In genomic region chr5:116442697-116443458, GRCm38 (mm10) we compare ENCODE assay signal across 9 mouse cellular contexts. TPM values are rescaled to one million over a fixed set of nuclear protein-coding genes. Genes with fewer than 3 reads are reported as not detected.
DNase-seq lines count a peak whose midpoint lies in the region; ATAC-seq and TF ChIP-seq lines count a peak whose summit lies in the region.
"Had no signal": no experiment of that assay in that cellular context is flagged by ENCODE, and none has a peak within 500 bp of the region (broad histone marks: within the 10 kb centered on the region; RNA-seq: fewer than 3 reads in every experiment).

No protein-coding gene starts in this region.

- no peak overlapping the region for H3K9ac ChIP-seq in forebrain, embryonic 16.5 days (replicated peaks; ENCODE audit: low read depth, low read length)
- no peak overlapping the region for H3K9ac ChIP-seq in intestine, postnatal 0 days (ENCODE audit: low read depth, low read length)
- H3K9ac ChIP-seq in intestine, embryonic 15.5 days, result no peak overlapping the region

- 0 out of 2 replicates have a peak, but pooled peaks have one; percentile 7 for ATAC-seq in forebrain, embryonic 16.5 days
- ATAC-seq in intestine, postnatal 0 days, result no peak
- ATAC-seq in intestine, embryonic 15.5 days, result no peak

- H3K4me1 ChIP-seq in forebrain, embryonic 16.5 days (replicated peaks; ENCODE audit: control insufficient read depth, insufficient read depth, low read length), result peaks cover 26% of the 10 kb centered on the region
- H3K4me1 ChIP-seq in intestine, postnatal 0 days (replicated peaks; ENCODE audit: control insufficient read depth, insufficient read depth, low read length), result no peaks in the 10 kb centered on the region
- no peaks in the 10 kb centered on the region for H3K4me1 ChIP-seq in intestine, embryonic 15.5 days (replicated peaks)

- TF ChIP-seq CTCF in intestine, postnatal 0 days (IDR thresholded peaks at IDR 0.05; ENCODE audit: low read depth), result no peak

- peak; percentile 66 for DNase-seq in layer of hippocampus, adult 11-12 months (ENCODE audit: low spot score)
- DNase-seq in layer of hippocampus, postnatal 25 days (ENCODE audit: extremely low spot score in 1 of 2, low spot score in 1 of 2), result no peak
- peak; percentile 74 to 78 for DNase-seq in layer of hippocampus, adult 8-10 months (ENCODE audit: low spot score in 2 of 2)
- peak; percentile 79 to 84 for DNase-seq in right cerebral cortex, adult 2 months (ENCODE audit: low spot score in 2 of 2)
- DNase-seq: lung, postnatal 14 days had no signal

- peaks cover 5% of the 10 kb centered on the region for H3K36me3 ChIP-seq in forebrain, embryonic 16.5 days (ENCODE audit: control insufficient read depth, insufficient read depth)
- no peaks in the 10 kb centered on the region for H3K36me3 ChIP-seq in intestine, postnatal 0 days (ENCODE audit: control insufficient read depth, insufficient read depth)
- H3K36me3 ChIP-seq in intestine, embryonic 15.5 days, result no peaks in the 10 kb centered on the region

- no peaks in the 10 kb centered on the region for H3K27me3 ChIP-seq in forebrain, embryonic 16.5 days (replicated peaks; ENCODE audit: control insufficient read depth, insufficient read depth, low read length)
- H3K27me3 ChIP-seq in intestine, postnatal 0 days (replicated peaks; ENCODE audit: control insufficient read depth, insufficient read depth, low read length), result 0 out of 2 replicates have a peak, but pooled peaks cover 4% of the 10 kb centered on the region
- H3K27me3 ChIP-seq in intestine, embryonic 15.5 days (replicated peaks), result peaks cover 5% of the 10 kb centered on the region; the same call in 1 of the 2 replicates

- H3K4me3 ChIP-seq in forebrain, embryonic 16.5 days (replicated peaks; ENCODE audit: low read length), result no peak overlapping the region
- no peak overlapping the region for H3K4me3 ChIP-seq in intestine, postnatal 0 days (ENCODE audit: low read depth, low read length)
- H3K4me3 ChIP-seq in intestine, embryonic 15.5 days (replicated peaks), result no peak overlapping the region

- 68% methylated on average over 7 of the region's 7 CpGs for WGBS in forebrain, embryonic 16.5 days
- WGBS in intestine, postnatal 0 days, result 72% methylated on average over 7 of the region's 7 CpGs
- WGBS in intestine, embryonic 15.5 days, result 74% methylated on average over 7 of the region's 7 CpGs

- H3K27ac ChIP-seq in forebrain, embryonic 16.5 days (ENCODE audit: low read length), result peak overlapping the region; percentile 83
- no peak overlapping the region for H3K27ac ChIP-seq in intestine, postnatal 0 days (ENCODE audit: low read depth, low read length)
- no peak overlapping the region for H3K27ac ChIP-seq in intestine, embryonic 15.5 days

- no peak overlapping the region for H3K4me2 ChIP-seq in forebrain, embryonic 16.5 days (ENCODE audit: low read length)
- H3K4me2 ChIP-seq in intestine, postnatal 0 days (replicated peaks; ENCODE audit: low read depth), result no peak overlapping the region
- H3K4me2 ChIP-seq in intestine, embryonic 15.5 days (replicated peaks), result no peak overlapping the region

- no peaks in the 10 kb centered on the region for H3K9me3 ChIP-seq in forebrain, embryonic 16.5 days (ENCODE audit: control insufficient read depth, low read length)
- H3K9me3 ChIP-seq in intestine, postnatal 0 days (ENCODE audit: control insufficient read depth), result no peaks in the 10 kb centered on the region
- H3K9me3 ChIP-seq in intestine, embryonic 15.5 days, result no peaks in the 10 kb centered on the region

RNA-seq across cellular contexts. Expression of gene Hspb8, which starts 20.2 kb away (rescaled TPM):
- 10 to 100 TPM; 11.7 to 13.6 TPM for total RNA-seq in layer of hippocampus, postnatal 25 days (2021)
- polyA plus RNA-seq in forebrain, embryonic 16.5 days (2015; fragmentation: Nextera tagmentation; extraction: Ambion mirVana), result 3.7 and 4.8 TPM in 2 replicates
- total RNA-seq in layer of hippocampus, adult 8-10 months (2022), result 10 to 100 TPM; 12.6 to 18.6 (median 14.5) TPM
- 9.0 and 10.5 TPM in 2 replicates for polyA plus RNA-seq in intestine, postnatal 0 days (2015; fragmentation: Nextera tagmentation; extraction: Ambion mirVana)
- polyA plus RNA-seq in intestine, embryonic 15.5 days (2015; fragmentation: Nextera tagmentation; extraction: Ambion mirVana), result 11.4 and 12.1 TPM in 2 replicates
- total RNA-seq: common myeloid progenitor, adult 5-6 weeks had no signal

Comparison
In these comparisons a context has a peak if more than half of its experiments do, and no peak if none do; other contexts are left out.
1. DNase-seq: peak in layer of hippocampus, adult 11-12 months (single experiment), layer of hippocampus, adult 8-10 months (2 of 2) and right cerebral cortex, adult 2 months (2 of 2); none in layer of hippocampus, postnatal 25 days (0 of 2).